Mouse (Mus musculus): ENCODE results near the gene Oas1h. TPM values are rescaled to one million over a fixed set of nuclear protein-coding genes. Genes with fewer than 3 reads are reported as not detected.

The Oas1h gene
- not detected in 2 replicates for polyA plus RNA-seq (2016; fragmentation: Nextera tagmentation; extraction: Ambion mirVana)

DNA sequence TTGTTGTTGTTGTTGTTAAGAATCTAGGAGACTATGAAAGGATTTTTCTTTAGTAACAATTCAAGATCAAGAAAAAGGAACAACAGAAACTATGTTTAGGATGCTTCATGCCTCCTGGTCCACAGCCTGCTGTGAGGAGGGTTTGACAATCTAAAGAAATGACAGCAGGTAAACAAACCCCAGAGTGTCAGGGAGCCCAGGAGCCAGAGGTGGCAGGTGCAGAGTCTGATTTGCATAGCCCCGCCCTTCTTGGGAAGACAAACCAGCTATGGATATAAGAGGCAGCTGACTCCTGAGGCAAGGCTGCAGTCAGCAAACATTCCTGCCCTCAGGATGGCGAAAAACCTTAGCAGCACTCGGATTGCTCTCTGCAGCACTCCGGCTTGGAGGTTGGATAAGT lies at the start of gene Oas1h:
Oas1h (plus strand) TSS at position 301 of the 400 bp plus-strand sequence.
- H3K4me3 ChIP-seq (replicated peaks), result no peak within 1 kb of the TSS
- H3K4me1 ChIP-seq (replicated peaks), result no peaks in the 10 kb centered on the region
- H3K36me3 ChIP-seq, result no peaks in the 10 kb centered on the region

DNA sequence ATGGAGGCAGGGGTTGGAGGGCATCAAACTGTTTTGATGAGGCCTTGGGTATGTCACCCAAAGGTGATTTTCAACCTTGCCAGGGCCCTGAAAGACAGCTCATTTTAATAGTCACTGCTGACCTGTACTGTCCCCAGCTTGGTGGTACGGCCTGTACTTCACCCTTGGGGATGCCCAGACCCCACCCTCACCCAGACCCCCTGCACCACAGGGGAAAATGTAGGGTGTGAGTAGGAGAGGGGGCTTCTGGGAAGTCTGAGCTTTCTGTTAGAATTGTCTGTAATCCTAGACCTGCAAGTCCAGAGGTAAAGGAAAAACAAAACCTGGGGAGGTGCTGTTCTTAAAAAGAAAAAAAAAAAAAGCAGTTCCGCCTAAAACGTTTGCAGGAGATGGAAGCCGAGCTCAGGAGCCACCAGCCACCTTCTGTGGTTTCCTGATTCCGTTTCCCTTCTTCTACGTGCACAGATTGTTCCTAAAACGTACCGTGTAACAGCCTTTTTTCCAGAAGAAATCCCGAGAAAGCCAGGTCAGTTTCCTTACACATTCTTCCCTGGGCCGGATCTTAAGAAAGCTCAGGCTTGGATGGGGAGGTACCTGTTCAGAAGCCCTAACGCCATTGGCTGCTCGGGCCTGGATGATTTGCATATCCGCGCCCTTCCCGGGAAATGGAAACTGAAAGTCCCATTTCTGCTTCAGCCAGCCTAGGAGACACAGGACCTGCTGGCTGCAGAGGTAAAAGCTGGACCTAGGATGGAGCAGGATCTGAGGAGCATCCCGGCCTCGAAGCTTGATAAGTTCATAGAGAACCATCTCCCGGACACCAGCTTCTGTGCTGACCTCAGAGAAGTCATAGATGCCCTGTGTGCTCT lies 49.0 kb upstream of the Oas1h start, which contains the start of gene Oas1c:
Oas1c (minus strand) TSS at position 564 of the 869 bp plus-strand sequence.
- Histone ChIP-seq H3K4me1 (replicated peaks) (peaks cover 7% of the 10 kb centered on the region), H3K4me3 (replicated peaks) (peak within 1 kb of the TSS; percentile 31), H3K9me3 (no peaks in the 10 kb centered on the region), H3K27me3 (no peaks in the 10 kb centered on the region), H3K27ac (peak within 1 kb of the TSS; percentile 91), H3K4me2 (peak within 1 kb of the TSS; percentile 54), H3K36me3 (no peaks in the 10 kb centered on the region), H3K9ac (replicated peaks) (peak within 1 kb of the TSS; percentile 38; the same call in 1 of the 2 replicates)
- WGBS, result 6% methylated on average over 18 of the region's 18 CpGs
- peak; percentile 73; the same call in 1 of the 2 replicates for ATAC-seq (ENCODE audit: insufficient number of reproducible peaks, insufficient read depth, low FRiP score, low TSS enrichment, low read depth)

More for the DNA sequence above, at the start of gene Oas1h:
- Histone ChIP-seq H3K27ac (no peak within 1 kb of the TSS), H3K9ac (replicated peaks) (no peak within 1 kb of the TSS), H3K4me2 (no peak within 1 kb of the TSS), H3K27me3 (no peaks in the 10 kb centered on the region), H3K9me3 (no peaks in the 10 kb centered on the region)
- ATAC-seq (ENCODE audit: insufficient number of reproducible peaks, insufficient read depth, low FRiP score, low TSS enrichment, low read depth), result no peak
- WGBS, result 60% methylated on average over 4 of the region's 4 CpGs

DNA sequence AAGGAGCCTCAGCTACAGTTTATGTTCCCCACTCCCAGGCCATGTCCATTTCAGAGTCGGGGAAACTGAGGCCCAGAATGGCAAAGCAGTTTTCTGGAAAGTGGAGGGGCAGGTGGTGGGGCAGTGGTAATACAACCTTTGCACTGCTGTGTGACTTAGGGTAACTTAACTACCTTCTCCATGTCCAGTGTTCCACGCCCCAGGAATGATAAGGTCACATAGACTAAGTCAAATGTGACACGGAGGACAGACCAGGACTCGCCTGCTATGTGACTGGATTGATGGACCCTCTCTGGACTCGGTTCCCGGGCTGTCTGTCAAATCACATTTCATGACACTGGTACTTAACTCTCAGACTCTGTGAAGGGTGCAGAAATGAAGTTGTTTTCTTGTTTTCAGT lies 48.2 kb upstream of the Oas1h start:
- Histone ChIP-seq H3K27ac (no peak overlapping the region), H3K27me3 (no peaks in the 10 kb centered on the region), H3K4me3 (replicated peaks) (0 out of 2 replicates have a peak overlapping the region, but pooled peaks have one; percentile 31), H3K36me3 (no peaks in the 10 kb centered on the region), H3K4me2 (peak overlapping the region; percentile 54), H3K9ac (replicated peaks) (0 out of 2 replicates have a peak overlapping the region, but pooled peaks have one; percentile 9), H3K9me3 (no peaks in the 10 kb centered on the region), H3K4me1 (replicated peaks) (peaks cover 7% of the 10 kb centered on the region)
- WGBS, result 82% methylated on average over 6 of the region's 6 CpGs
- ATAC-seq (ENCODE audit: insufficient number of reproducible peaks, insufficient read depth, low FRiP score, low TSS enrichment, low read depth), result no peak

DNA sequence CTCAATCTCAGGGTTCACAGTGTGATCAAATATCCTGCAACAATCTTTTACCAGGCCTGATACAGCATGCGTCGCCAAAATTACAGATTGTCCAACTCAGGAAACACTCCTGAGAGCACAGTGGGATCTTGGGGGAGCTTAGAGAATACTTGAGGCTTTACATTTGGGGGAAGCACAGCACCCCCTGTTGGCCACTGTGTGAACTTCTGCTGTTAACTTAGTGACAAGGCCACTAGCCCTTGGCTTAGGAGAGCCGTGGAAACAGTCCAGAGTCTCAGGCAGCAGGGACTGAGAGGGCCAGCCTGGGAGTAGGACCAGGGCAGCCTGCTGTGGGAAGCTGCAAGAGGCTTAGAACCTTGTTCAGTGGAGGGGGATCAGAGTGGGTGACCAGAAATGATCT lies 45.3 kb upstream of the Oas1h start:
- no peaks in the 10 kb centered on the region for H3K36me3 ChIP-seq

DNA sequence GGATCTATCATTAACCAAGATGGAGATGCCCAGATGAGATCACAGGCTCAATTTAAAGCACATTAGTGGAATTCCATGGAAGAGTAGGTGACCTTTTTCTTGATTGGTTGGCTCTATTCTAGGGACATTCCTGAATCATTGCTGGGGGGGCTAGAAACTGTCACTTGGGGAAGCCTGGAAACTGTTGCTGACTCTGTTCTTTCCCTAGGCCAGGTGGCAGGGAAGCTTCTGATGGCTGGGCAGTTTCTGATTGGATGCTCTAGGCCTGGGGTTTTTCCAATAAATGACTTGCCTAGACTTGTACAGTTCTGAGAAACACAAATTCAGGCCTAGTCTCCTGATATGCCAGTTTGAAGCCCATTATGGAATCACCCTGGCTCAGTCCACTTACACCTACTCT lies 42.2 kb upstream of the Oas1h start:
- no peak overlapping the region for H3K4me2 ChIP-seq
- H3K9me3 ChIP-seq, result peaks cover 13% of the 10 kb centered on the region; the same call in 1 of the 2 replicates
- no peak overlapping the region for H3K4me3 ChIP-seq (replicated peaks)
- no peak overlapping the region for H3K9ac ChIP-seq (replicated peaks)
- no peak for ATAC-seq (ENCODE audit: insufficient number of reproducible peaks, insufficient read depth, low FRiP score, low TSS enrichment, low read depth)
- H3K36me3 ChIP-seq, result no peaks in the 10 kb centered on the region
- H3K4me1 ChIP-seq (replicated peaks), result no peaks in the 10 kb centered on the region
- no peak overlapping the region for H3K27ac ChIP-seq
- no peaks in the 10 kb centered on the region for H3K27me3 ChIP-seq

More for the DNA sequence above, 45.3 kb upstream of the Oas1h start:
- H3K4me1 ChIP-seq (replicated peaks), result peaks cover 7% of the 10 kb centered on the region
- H3K9ac ChIP-seq (replicated peaks), result no peak overlapping the region
- H3K9me3 ChIP-seq, result peaks cover 13% of the 10 kb centered on the region; the same call in 1 of the 2 replicates
- no peak overlapping the region for H3K27ac ChIP-seq
- H3K27me3 ChIP-seq, result no peaks in the 10 kb centered on the region
- H3K4me3 ChIP-seq (replicated peaks), result no peak overlapping the region
- ATAC-seq (ENCODE audit: insufficient number of reproducible peaks, insufficient read depth, low FRiP score, low TSS enrichment, low read depth), result no peak
- no peak overlapping the region for H3K4me2 ChIP-seq
- 59% methylated on average over 3 of the region's 3 CpGs for WGBS

DNA sequence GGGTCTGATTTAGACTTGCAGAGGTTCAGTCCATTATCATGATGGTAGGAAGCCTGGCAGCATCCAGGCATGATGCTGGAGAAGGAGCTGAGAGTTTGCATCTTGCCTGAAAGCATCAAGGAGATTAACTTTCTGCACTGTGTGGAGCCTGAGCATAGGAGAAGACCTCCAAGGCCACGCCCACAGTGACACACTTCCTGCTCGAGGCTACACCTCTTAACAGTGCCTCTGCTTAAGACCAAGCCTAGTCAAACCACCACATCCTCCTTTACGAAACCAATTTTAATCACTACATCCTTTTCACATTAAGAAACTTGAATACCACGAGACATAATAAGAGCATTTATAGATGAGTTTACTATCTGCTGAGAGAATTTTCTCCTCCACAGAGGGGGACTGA lies 30.2 kb upstream of the Oas1h start:
- no peak overlapping the region for H3K27ac ChIP-seq
- no peak for ATAC-seq (ENCODE audit: insufficient number of reproducible peaks, insufficient read depth, low FRiP score, low TSS enrichment, low read depth)
- H3K36me3 ChIP-seq, result no peaks in the 10 kb centered on the region
- H3K4me1 ChIP-seq (replicated peaks), result no peaks in the 10 kb centered on the region
- H3K9ac ChIP-seq (replicated peaks), result no peak overlapping the region
- 80% methylated on average over 4 of the region's 4 CpGs for WGBS
- 0 out of 2 replicates have a peak, but pooled peaks cover 4% of the 10 kb centered on the region for H3K9me3 ChIP-seq
- no peak overlapping the region for H3K4me3 ChIP-seq (replicated peaks)
- H3K27me3 ChIP-seq, result peaks cover 13% of the 10 kb centered on the region
- no peak overlapping the region for H3K4me2 ChIP-seq

DNA sequence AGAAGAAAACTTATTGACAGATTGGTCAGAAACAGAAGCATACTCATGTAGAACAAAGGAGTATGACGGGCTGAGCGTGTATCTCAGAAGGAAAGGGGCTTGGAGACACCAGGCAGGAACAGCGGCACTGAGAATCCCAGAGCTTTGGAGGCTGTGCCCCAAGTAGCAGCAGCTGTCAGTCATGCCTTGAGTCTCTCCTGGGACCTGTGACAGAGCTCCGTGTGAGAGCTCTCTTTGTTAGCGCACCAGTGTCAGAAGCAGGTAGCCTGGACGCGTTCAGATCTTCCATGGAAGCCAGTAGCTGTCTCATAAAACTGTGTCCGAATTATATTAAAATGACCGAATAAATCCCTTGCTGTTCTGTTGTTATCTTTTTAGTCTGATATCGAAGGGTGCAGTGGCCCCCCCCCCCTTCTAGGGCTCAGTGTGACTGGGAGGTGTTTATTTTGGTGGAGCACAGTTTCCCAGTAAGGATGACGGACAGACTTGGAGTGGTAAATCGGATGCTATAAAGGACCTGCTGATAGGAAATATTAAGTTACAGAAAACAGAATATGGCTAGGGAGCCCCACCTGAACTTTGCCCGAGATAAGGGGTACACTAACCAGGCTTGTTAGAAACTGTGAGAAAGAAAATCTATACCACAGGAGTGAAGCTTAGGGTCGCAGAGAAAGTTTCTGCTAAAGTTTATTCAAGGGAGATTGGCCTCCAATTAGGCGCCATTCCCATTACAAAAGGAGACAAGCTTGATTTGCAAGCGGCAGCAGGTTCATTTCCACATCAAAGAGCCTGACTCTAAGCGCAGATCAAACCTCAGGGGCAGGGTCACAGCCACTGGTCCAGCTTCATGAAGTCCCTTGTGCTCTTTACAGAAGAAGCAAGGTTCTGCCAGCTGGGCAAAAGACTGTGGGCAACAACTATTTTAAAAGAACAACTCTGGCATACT lies 27.6 kb upstream of the Oas1h start:
- Histone ChIP-seq H3K4me2 (no peak overlapping the region), H3K36me3 (no peaks in the 10 kb centered on the region), H3K27me3 (peaks cover 13% of the 10 kb centered on the region), H3K27ac (no peak overlapping the region), H3K9me3 (0 out of 2 replicates have a peak, but pooled peaks cover 4% of the 10 kb centered on the region), H3K9ac (replicated peaks) (no peak overlapping the region), H3K4me3 (replicated peaks) (no peak overlapping the region), H3K4me1 (replicated peaks) (no peaks in the 10 kb centered on the region)
- no peak for ATAC-seq (ENCODE audit: insufficient number of reproducible peaks, insufficient read depth, low FRiP score, low TSS enrichment, low read depth)
- 11% methylated on average over 17 of the region's 17 CpGs for WGBS

DNA sequence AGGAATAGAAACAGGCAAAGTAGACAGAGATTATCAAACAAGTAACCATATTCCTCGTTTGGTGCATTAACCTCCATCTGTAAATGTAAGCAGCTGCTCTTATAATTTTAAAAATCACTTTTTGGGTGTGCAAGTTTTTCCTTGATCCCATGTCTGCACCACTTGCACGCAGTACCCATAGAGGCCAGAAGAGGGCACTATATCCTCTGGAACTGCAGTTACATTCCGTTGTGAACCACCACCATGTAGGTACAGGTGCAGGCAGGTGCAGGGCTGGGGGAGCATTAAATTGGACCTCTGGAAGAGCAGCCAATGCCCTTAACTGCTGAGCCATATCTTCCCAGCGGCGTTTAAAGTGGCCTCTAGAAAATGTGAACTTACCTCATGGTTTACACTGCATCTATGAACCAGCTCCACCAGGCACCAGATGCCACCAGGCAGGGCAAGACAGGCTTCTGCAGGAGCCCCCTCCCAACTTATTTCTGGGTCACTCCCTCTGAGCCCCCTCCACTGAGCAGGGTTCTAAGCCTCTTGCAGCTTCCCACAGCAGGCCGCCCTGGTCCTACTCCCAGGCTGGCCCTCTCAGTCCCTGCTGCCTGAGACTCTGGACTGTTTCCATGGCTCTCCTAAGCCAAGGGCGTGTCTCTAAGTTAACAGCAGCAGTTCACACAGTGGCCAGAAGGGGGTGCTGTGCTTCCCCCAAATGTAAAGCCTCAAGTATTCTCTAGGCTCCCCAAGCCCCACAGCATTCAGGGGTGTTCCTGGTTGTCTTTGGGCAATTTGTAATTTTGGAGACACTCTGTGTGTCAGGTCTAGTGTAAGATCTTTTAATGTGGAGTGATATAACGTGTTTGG lies 24.3 kb upstream of the Oas1h start:
- Histone ChIP-seq H3K4me3 (replicated peaks) (no peak overlapping the region), H3K4me1 (replicated peaks) (no peaks in the 10 kb centered on the region), H3K36me3 (no peaks in the 10 kb centered on the region), H3K27me3 (peaks cover 13% of the 10 kb centered on the region), H3K27ac (no peak overlapping the region), H3K9me3 (no peaks in the 10 kb centered on the region), H3K9ac (replicated peaks) (no peak overlapping the region), H3K4me2 (no peak overlapping the region)
- WGBS, result 7% methylated on average over 8 of the region's 8 CpGs
- ATAC-seq (ENCODE audit: insufficient number of reproducible peaks, insufficient read depth, low FRiP score, low TSS enrichment, low read depth), result no peak

DNA sequence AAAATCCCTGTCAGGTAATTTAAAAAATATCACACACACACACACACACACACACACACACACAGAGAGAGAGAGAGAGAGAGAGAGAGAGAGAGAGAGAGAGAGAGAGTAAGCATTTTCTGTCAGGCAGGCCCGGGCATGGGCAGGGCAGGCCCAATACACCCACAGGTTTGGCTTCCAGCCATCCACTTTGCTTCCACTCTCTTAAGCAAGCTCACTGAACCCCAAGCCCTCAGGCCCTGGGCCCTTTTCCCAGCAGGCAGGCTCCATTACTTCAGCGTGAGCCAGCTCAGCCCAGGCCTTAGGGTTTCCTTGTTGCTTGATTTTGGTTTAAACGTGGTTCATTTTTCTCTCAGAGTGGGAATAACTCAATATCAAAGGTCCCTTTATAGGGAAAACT lies 16.5 kb upstream of the Oas1h start:
- Histone ChIP-seq H3K27me3 (no peaks in the 10 kb centered on the region), H3K36me3 (no peaks in the 10 kb centered on the region), H3K27ac (no peak overlapping the region), H3K4me1 (replicated peaks) (no peaks in the 10 kb centered on the region), H3K9me3 (no peaks in the 10 kb centered on the region), H3K9ac (replicated peaks) (no peak overlapping the region), H3K4me3 (replicated peaks) (no peak overlapping the region), H3K4me2 (no peak overlapping the region)
- no peak for ATAC-seq (ENCODE audit: insufficient number of reproducible peaks, insufficient read depth, low FRiP score, low TSS enrichment, low read depth)
- WGBS, result 68% methylated on average over 3 of the region's 3 CpGs

DNA sequence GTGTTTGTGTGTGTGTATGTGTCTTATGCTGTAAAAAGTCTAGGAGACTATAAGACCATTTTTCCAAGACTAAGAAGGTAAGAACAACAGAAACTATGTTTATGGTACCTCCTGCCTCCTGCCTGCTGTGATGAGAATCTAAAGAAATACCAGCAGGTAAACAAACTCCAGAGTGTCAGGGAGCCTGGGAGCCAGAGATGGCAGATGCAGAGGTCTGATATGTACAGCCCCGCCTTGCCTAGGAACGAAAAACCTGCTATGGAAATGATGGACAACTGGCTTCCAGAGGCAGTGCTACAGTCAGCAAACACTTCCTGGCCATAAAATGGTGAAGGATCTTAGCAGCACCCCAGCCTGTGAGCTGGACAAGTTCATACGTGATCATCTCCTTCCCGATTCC lies 14.2 kb upstream of the Oas1h start, which contains the start of gene Oas1f:
Oas1f (plus strand) TSS at position 301 of the 400 bp plus-strand sequence.
- H3K4me1 ChIP-seq (replicated peaks), result no peaks in the 10 kb centered on the region
- no peak within 1 kb of the TSS for H3K4me2 ChIP-seq
- H3K4me3 ChIP-seq (replicated peaks), result no peak within 1 kb of the TSS
- WGBS, result 74% methylated on average over 4 of the region's 4 CpGs
- no peak for ATAC-seq (ENCODE audit: insufficient number of reproducible peaks, insufficient read depth, low FRiP score, low TSS enrichment, low read depth)
- no peaks in the 10 kb centered on the region for H3K27me3 ChIP-seq
- H3K9me3 ChIP-seq, result no peaks in the 10 kb centered on the region
- no peaks in the 10 kb centered on the region for H3K36me3 ChIP-seq
- H3K27ac ChIP-seq, result no peak within 1 kb of the TSS
- H3K9ac ChIP-seq (replicated peaks), result no peak within 1 kb of the TSS
